Mouse (Mus musculus): ENCODE data around the gene Trappc2l. TPM values are rescaled to one million over a fixed set of nuclear protein-coding genes. Genes with fewer than 3 reads are reported as not detected.

Trappc2l gene
- polyA plus RNA-seq, 1 experiment from 2014 or later = 92.6 TPM

DNA sequence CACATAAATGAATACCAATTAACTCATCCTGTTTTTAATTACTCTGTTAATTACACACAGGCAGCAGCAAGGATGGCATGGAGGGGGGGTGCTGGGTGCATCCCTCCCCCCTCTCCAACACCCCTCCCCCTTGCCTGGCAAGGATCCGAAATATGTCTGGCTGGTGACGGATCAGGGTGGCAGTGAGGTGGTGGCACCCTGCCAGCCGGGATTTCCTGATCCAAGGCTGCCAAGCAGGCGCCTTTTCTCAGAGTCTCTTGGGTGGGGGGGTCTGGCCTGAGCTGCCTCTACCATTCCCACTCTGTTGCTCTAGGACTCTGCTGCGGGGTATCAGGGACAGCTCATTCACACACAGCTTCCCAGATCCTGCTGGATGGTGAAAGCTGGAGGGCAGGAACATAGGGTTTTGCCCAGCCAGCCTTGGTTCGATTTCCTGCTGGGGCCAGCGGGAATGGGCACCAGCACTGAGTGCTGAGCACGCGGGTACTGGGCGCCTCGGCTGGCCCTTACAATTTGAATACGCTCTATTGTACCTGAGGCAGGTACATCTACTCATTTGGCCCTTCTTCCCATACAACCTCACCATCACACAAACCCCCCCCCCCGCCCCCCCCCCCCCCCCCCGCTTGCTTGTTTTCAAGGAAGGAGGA, 54.4 kb downstream of the Trappc2l start:
- Histone ChIP-seq H3K9me3 (ENCODE audit: control insufficient read depth, low read length) (no peaks in the 10 kb centered on the region), H3K36me3 (ENCODE audit: control insufficient read depth, insufficient read depth) (no peaks in the 10 kb centered on the region), H3K9ac (replicated peaks; ENCODE audit: low read depth, low read length) (0 out of 2 replicates have a peak overlapping the region, but pooled peaks have one; percentile 10), H3K27me3 (replicated peaks; ENCODE audit: control insufficient read depth, insufficient read depth, low read length) (no peaks in the 10 kb centered on the region), H3K4me3 (replicated peaks; ENCODE audit: low read length) (no peak overlapping the region), H3K27ac (ENCODE audit: low read length) (peak overlapping the region; percentile 80), H3K4me2 (ENCODE audit: low read length) (peak overlapping the region; percentile 28), H3K4me1 (replicated peaks; ENCODE audit: control insufficient read depth, insufficient read depth, low read length) (peaks cover 65% of the 10 kb centered on the region)
- WGBS = 21% methylated on average over 12 of the region's 14 CpGs
- peak; percentile 83 for ATAC-seq

Small RNA genes within 50 kb of the gene (microRNA-seq; reads per million reads assigned to microRNA genes)
- not detected for gene Mir6396

Other genes starting within 250 kb of the Trappc2l start
- gene Zc3h18, start 235.0 kb upstream of the Trappc2l start, polyA plus RNA-seq (2015; fragmentation: Nextera tagmentation; extraction: Ambion mirVana) = 44.7 and 47.5 TPM in 2 replicates
- 0.61 TPM in 1 of 2 replicates, not detected in the other for gene Il17c, start 189.6 kb upstream of the Trappc2l start, polyA plus RNA-seq (2015; fragmentation: Nextera tagmentation; extraction: Ambion mirVana)
- gene Cyba, start 178.7 kb upstream of the Trappc2l start, polyA plus RNA-seq (2015; fragmentation: Nextera tagmentation; extraction: Ambion mirVana) = 25.1 and 30.5 TPM in 2 replicates
- gene Mvd, start 168.2 kb upstream of the Trappc2l start, polyA plus RNA-seq (2015; fragmentation: Nextera tagmentation; extraction: Ambion mirVana) = 51.0 and 60.0 TPM in 2 replicates
- not detected in 2 replicates for gene Snai3, start 150.9 kb upstream of the Trappc2l start, polyA plus RNA-seq (2015; fragmentation: Nextera tagmentation; extraction: Ambion mirVana)
- gene Rnf166, start 135.6 kb upstream of the Trappc2l start, polyA plus RNA-seq (2015; fragmentation: Nextera tagmentation; extraction: Ambion mirVana) = 39.6 and 41.8 TPM in 2 replicates
- 72.5 and 87.3 TPM in 2 replicates for gene Ctu2, start 135.5 kb upstream of the Trappc2l start, polyA plus RNA-seq (2015; fragmentation: Nextera tagmentation; extraction: Ambion mirVana)
- 1.9 and 3.4 TPM in 2 replicates for gene Piezo1, start 60.3 kb upstream of the Trappc2l start, polyA plus RNA-seq (2015; fragmentation: Nextera tagmentation; extraction: Ambion mirVana)
- gene Cdt1, start 43.6 kb upstream of the Trappc2l start, polyA plus RNA-seq (2015; fragmentation: Nextera tagmentation; extraction: Ambion mirVana) = 12.0 and 13.9 TPM in 2 replicates
- 184 and 204 TPM in 2 replicates for gene Aprt, start 34.7 kb upstream of the Trappc2l start, polyA plus RNA-seq (2015; fragmentation: Nextera tagmentation; extraction: Ambion mirVana)
- gene Galns, start 177 bp upstream of the Trappc2l start, polyA plus RNA-seq (2015; fragmentation: Nextera tagmentation; extraction: Ambion mirVana) = 3.8 and 4.6 TPM in 2 replicates
- gene Pabpn1l, start 11.1 kb downstream of the Trappc2l start, polyA plus RNA-seq (2015; fragmentation: Nextera tagmentation; extraction: Ambion mirVana) = not detected in 2 replicates
- gene Cbfa2t3, start 87.5 kb downstream of the Trappc2l start, polyA plus RNA-seq (2015; fragmentation: Nextera tagmentation; extraction: Ambion mirVana) = 11.6 and 13.8 TPM in 2 replicates
- 13.6 and 15.9 TPM in 2 replicates for gene Acsf3, start 163.8 kb downstream of the Trappc2l start, polyA plus RNA-seq (2015; fragmentation: Nextera tagmentation; extraction: Ambion mirVana)
- gene Cdh15, start 236.3 kb downstream of the Trappc2l start, polyA plus RNA-seq (2015; fragmentation: Nextera tagmentation; extraction: Ambion mirVana) = 1.2 and 1.6 TPM in 2 replicates

All from forebrain, embryonic 16.5 days (tissue).